Mouse (Mus musculus) liver, embryonic 16.5 days (tissue): ENCODE results near the gene Best3. TPM values are rescaled to one million over a fixed set of nuclear protein-coding genes. Genes with fewer than 3 reads are reported as not detected.

Experiments
- ATAC-seq: fragments of 200-750 bp; cut with Nextera tagmentation; 2 replicates; pipeline ENCODE4 v1.8.0; 2017; ENCODE audit warnings: low read depth, mild to moderate bottlenecking, moderate number of reproducible peaks, moderate library complexity
- H3K27ac ChIP-seq: fragments of 300-500 bp; sonication (generic); 2 replicates; pipeline ENCODE4 v1.5.1; 2014; ENCODE audit warnings: mild to moderate bottlenecking, low read length
- H3K27me3 ChIP-seq: fragments of 300-500 bp; sonication (generic); 2 replicates; pipeline ENCODE4 v1.6.1; 2014; ENCODE audit warnings: low read depth, low read length, mixed read lengths; ENCODE audit not compliant: control insufficient read depth, insufficient read depth
- H3K36me3 ChIP-seq: fragments of 300-500 bp; sonication (generic); 2 replicates; pipeline ENCODE4 v1.6.1; 2014; ENCODE audit warnings: mild to moderate bottlenecking; ENCODE audit not compliant: control insufficient read depth, insufficient read depth
- H3K4me1 ChIP-seq: fragments of 300-500 bp; sonication (generic); 2 replicates; pipeline ENCODE4 v1.6.1; 2014; ENCODE audit warnings: low read depth, low read length, mixed read lengths; ENCODE audit not compliant: control insufficient read depth
- H3K4me2 ChIP-seq: fragments of 300-500 bp; sonication (generic); 2 replicates; pipeline ENCODE4 v1.6.1; 2014; ENCODE audit warnings: low read depth, low read length, mixed read lengths
- H3K4me3 ChIP-seq: fragments of 300-500 bp; sonication (generic); 2 replicates; pipeline ENCODE4 v1.5.1; 2014; ENCODE audit warnings: low read depth, mild to moderate bottlenecking, low read length
- H3K9ac ChIP-seq: fragments of 300-500 bp; sonication (generic); 2 replicates; pipeline ENCODE4 v1.6.1; 2014; ENCODE audit warnings: low read depth, low read length
- H3K9me3 ChIP-seq: fragments of 300-500 bp; sonication (generic); replicated peaks from 2 replicates; pipeline ENCODE4 v1.6.1; 2016; ENCODE audit warnings: low read length; ENCODE audit not compliant: control insufficient read depth
- WGBS: fragments of 180-500 bp; shearing (Covaris S2); extraction: QIAGEN DNeasy Blood & Tissue Kit; methylation state at CpG from one replicate; pipeline ENCODE4 v1.1.7; 2014; ENCODE audit not compliant: insufficient replicate concordance; 5-methylcytosine and 5-hydroxymethylcytosine counted together
- polyA plus RNA-seq: library from polyadenylated mRNA; unstranded; fragments of >200 nt; fragmentation: Nextera tagmentation; extraction: Ambion mirVana; gene quantifications from 2 replicates; pipeline ENCODE4 v1.2.1, GENCODE M21; 2015

Gene Best3
- polyA plus RNA-seq, 1 experiment from 2014 or later, result 0.07 TPM

DNA sequence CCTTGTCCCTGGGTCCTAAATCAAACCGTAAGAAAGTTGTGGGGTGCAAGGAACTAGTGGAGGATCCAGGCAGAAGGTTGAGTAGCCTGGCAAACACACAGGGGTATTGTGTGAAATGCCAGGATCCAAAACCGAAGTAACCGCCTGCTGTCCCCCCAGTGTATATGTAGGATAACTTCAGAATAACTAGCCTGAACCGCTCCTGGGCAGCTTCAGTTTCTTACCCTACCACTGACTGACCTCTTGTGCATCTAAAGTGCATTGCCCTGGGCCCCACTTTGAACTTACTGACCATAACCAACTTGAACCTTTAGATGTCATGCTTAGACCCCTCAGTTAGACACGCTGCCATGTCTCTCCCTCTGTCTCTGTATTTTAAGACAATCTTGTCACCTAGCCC, 9.0 kb downstream of the Best3 start:
- H3K27me3 ChIP-seq, result no peaks in the 10 kb centered on the region
- no peak overlapping the region for H3K9ac ChIP-seq
- no peaks in the 10 kb centered on the region for H3K4me1 ChIP-seq
- H3K4me3 ChIP-seq, result no peak overlapping the region
- H3K9me3 ChIP-seq, result no peaks in the 10 kb centered on the region
- no peak for ATAC-seq
- no peak overlapping the region for H3K4me2 ChIP-seq
- no peak overlapping the region for H3K27ac ChIP-seq
- no peaks in the 10 kb centered on the region for H3K36me3 ChIP-seq
- WGBS, result 59% methylated on average over 5 of the region's 5 CpGs

GRCm38 (mm10) chr10:116995584-116996235, 9.6 kb downstream of the Best3 start:
- Histone ChIP-seq H3K9me3 (no peaks in the 10 kb centered on the region), H3K4me2 (no peak overlapping the region), H3K4me3 (no peak overlapping the region), H3K27ac (no peak overlapping the region), H3K27me3 (no peaks in the 10 kb centered on the region), H3K9ac (no peak overlapping the region), H3K4me1 (no peaks in the 10 kb centered on the region), H3K36me3 (no peaks in the 10 kb centered on the region)
- WGBS, result 36% methylated on average over 6 of the region's 6 CpGs
- no peak for ATAC-seq

GRCm38 (mm10) chr10:116996236-116996600, 10.1 kb downstream of the Best3 start:
- H3K36me3 ChIP-seq, result no peaks in the 10 kb centered on the region
- no peaks in the 10 kb centered on the region for H3K27me3 ChIP-seq
- WGBS, result 17% methylated on average over 6 of the region's 6 CpGs
- no peak overlapping the region for H3K27ac ChIP-seq
- H3K9me3 ChIP-seq, result no peaks in the 10 kb centered on the region
- ATAC-seq, result no peak
- H3K4me3 ChIP-seq, result no peak overlapping the region
- H3K9ac ChIP-seq, result no peak overlapping the region
- H3K4me2 ChIP-seq, result no peak overlapping the region
- H3K4me1 ChIP-seq, result no peaks in the 10 kb centered on the region

DNA sequence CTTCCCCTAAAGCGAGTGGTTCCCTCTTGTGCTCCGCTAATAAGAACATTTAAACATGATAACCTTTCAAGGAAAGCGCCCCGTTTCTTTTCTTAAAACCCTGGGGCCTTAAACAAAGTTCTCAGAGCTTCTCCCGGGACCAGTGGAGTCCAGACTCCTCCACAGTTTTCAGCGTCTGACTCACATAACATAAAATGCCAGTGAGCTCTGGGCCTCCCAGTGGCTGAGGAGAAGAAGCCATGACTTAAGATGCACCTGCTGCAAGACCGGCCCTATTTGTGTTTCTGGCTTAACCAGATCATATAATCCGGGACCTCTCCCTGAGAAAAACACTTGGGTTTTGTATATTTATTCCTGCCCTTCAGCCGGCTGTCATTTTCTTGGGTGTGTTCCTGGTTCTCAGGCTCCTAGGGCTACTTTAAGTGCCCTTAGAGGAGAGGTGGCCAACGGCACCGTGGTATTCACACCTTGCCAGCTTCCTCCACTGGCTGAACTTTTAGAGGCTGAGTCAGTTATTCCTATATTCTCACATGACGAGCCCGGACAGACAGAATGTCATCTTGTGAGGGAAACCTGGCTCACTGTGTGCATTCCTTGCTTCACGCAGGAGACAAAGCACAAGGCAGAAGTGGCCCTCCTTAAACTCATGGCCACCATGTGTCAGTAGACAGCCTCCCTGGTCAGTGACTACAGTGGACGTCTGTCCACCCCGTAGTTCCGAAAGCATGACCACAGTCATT, 12.8 kb downstream of the Best3 start:
- no peak overlapping the region for H3K9ac ChIP-seq
- no peaks in the 10 kb centered on the region for H3K4me1 ChIP-seq
- no peaks in the 10 kb centered on the region for H3K27me3 ChIP-seq
- H3K4me3 ChIP-seq, result no peak overlapping the region
- H3K36me3 ChIP-seq, result no peaks in the 10 kb centered on the region
- 70% methylated on average over 17 of the region's 17 CpGs for WGBS
- H3K9me3 ChIP-seq, result no peaks in the 10 kb centered on the region
- no peak overlapping the region for H3K27ac ChIP-seq
- ATAC-seq, result no peak
- no peak overlapping the region for H3K4me2 ChIP-seq

- no peak overlapping the region for H3K9ac ChIP-seq
- H3K27me3 ChIP-seq, result no peaks in the 10 kb centered on the region
- ATAC-seq, result no peak
Observed at GRCm38 (mm10) chr10:117000975-117001374, 14.9 kb downstream of the Best3 start.

GRCm38 (mm10) chr10:117004695-117005094, 18.6 kb downstream of the Best3 start:
- Histone ChIP-seq H3K27ac (no peak overlapping the region), H3K36me3 (no peaks in the 10 kb centered on the region), H3K9ac (no peak overlapping the region), H3K4me1 (no peaks in the 10 kb centered on the region), H3K4me2 (no peak overlapping the region), H3K9me3 (no peaks in the 10 kb centered on the region), H3K27me3 (no peaks in the 10 kb centered on the region), H3K4me3 (no peak overlapping the region)
- no peak for ATAC-seq
- WGBS, result 81% methylated on average over 5 of the region's 5 CpGs

More at GRCm38 (mm10) chr10:117000975-117001374, 14.9 kb downstream of the Best3 start:
- no peak overlapping the region for H3K4me2 ChIP-seq
- H3K4me3 ChIP-seq, result no peak overlapping the region
- H3K27ac ChIP-seq, result no peak overlapping the region
- 58% methylated on average over 12 of the region's 12 CpGs for WGBS
- H3K36me3 ChIP-seq, result no peaks in the 10 kb centered on the region
- H3K9me3 ChIP-seq, result no peaks in the 10 kb centered on the region
- H3K4me1 ChIP-seq, result no peaks in the 10 kb centered on the region

DNA sequence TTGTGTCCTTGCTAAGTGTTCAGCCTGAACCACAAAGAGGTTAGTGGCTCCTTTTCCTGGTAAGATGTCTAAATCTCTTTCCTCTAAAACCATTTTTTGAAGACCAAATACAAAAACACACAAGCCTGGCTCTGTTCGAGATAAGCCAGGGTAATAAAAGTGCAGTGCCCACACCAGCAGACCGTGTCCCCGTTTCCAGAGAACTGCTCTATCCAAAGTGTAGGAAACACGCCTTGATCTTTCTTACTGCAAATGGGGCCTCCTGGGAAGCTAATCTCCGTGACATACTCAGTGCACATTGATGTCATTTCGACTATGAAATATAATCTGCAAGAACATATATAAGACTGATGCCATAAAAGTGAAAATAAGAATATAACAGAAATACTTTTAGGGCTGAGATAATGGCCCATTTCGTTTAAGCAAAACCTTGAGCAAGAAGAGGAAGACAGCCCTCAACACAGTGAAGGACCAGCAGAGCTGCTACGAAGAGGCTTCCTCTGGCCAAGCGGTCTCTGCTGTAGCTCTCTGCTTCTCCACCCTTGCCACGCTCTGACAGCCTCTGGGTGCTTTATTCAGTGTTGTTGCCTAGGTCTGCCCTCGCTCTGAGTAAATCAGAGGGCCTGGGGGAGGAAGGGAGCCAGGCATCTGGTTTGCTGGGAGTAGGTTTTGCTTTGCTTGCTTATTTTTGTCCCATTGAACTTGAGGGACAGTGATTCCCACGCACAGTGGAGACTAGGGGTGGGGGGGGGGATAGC, 19.8 kb downstream of the Best3 start:
- no peak overlapping the region for H3K9ac ChIP-seq
- H3K27ac ChIP-seq, result no peak overlapping the region
- no peaks in the 10 kb centered on the region for H3K27me3 ChIP-seq
- no peak for ATAC-seq
- H3K9me3 ChIP-seq, result no peaks in the 10 kb centered on the region
- no peaks in the 10 kb centered on the region for H3K4me1 ChIP-seq
- H3K4me2 ChIP-seq, result no peak overlapping the region
- no peak overlapping the region for H3K4me3 ChIP-seq
- H3K36me3 ChIP-seq, result no peaks in the 10 kb centered on the region
- 52% methylated on average over 12 of the region's 12 CpGs for WGBS

DNA sequence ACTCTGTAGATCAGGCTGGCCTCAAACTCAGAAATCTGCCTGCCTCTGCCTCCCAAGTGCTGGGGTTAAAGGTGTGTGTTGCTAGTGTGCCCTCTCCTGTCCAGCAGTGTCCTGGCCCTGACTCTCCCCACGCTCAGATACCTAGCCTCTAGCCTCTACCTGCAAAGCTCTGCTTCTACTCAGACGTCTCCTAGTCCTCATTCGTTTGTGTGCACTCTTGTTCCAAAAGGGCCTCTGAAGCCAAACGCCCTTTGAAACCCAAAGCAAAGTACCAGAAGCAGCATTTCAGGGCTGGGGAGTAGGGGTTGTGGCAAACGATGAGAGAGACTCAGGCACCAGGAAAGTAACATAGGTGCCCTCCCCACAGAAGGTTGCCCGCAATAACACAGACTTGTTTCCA, 23.6 kb downstream of the Best3 start:
- H3K4me2 ChIP-seq, result no peak overlapping the region
- H3K4me3 ChIP-seq, result no peak overlapping the region
- H3K36me3 ChIP-seq, result no peaks in the 10 kb centered on the region
- H3K27ac ChIP-seq, result no peak overlapping the region
- no peak overlapping the region for H3K9ac ChIP-seq
- no peaks in the 10 kb centered on the region for H3K27me3 ChIP-seq
- WGBS, result 58% methylated on average over 6 of the region's 6 CpGs
- no peak for ATAC-seq
- no peaks in the 10 kb centered on the region for H3K4me1 ChIP-seq
- H3K9me3 ChIP-seq, result no peaks in the 10 kb centered on the region

DNA sequence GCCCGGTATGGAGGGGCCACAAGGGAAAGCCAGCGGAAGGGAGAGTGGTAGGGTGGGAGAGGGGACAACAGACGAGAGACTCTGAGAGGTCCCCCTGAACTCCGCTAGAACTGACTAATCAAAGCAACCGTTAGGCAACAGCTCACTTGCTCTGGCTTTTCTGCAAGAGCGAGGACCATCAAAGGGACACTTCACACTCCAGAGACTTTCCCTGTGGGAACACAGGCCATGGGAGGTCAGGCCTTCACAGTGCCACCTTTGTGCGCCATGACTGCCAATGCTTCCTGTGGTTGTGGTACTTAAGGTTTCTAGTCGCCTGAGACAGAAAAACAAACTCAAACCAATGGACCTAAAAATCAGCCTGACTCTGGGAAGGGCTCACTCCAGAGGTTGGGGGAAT, 24.9 kb downstream of the Best3 start:
- no peak for ATAC-seq
- H3K27me3 ChIP-seq, result no peaks in the 10 kb centered on the region
- no peak overlapping the region for H3K27ac ChIP-seq
- H3K9me3 ChIP-seq, result no peaks in the 10 kb centered on the region
- 62% methylated on average over 8 of the region's 8 CpGs for WGBS
- no peak overlapping the region for H3K4me3 ChIP-seq
- H3K9ac ChIP-seq, result no peak overlapping the region
- no peaks in the 10 kb centered on the region for H3K36me3 ChIP-seq
- H3K4me1 ChIP-seq, result no peaks in the 10 kb centered on the region
- H3K4me2 ChIP-seq, result no peak overlapping the region
